Mouse (Mus musculus) retina, embryonic 14.5 days (tissue): ENCODE data around the gene Ppat.
"Not testable (repeated sequence)": the region's sequence is repeated elsewhere in the genome, so short reads cannot be mapped to it uniquely, and the experiment has no call there.

ENCODE experiments used
- DNase-seq: peaks from one replicate; pipeline ENCODE4 v3.0.0-alpha.2; 2015; ENCODE audit warnings: low spot score

Ppat gene

DNA sequence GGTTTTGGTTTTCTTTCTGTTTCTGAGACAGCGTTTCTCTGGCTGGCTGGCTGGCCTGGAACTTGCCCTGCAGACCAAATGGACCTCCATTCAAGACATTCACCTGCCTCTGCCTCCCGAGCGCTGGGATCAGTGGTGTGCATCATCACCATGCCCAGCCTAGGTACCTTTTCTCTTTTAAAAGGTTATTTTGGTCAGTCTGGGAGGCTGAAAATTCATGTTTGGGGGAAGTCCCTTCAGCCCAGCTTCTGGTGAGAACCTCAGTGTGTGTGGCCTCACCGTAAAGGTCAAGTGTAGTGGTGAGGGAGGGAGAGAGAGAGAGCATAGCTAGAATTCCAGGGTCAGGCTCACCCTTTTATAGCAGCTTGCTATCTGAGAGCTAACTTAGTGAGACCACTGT lies 3.6 kb downstream of the Ppat start:
- no peak for DNase-seq

DNA sequence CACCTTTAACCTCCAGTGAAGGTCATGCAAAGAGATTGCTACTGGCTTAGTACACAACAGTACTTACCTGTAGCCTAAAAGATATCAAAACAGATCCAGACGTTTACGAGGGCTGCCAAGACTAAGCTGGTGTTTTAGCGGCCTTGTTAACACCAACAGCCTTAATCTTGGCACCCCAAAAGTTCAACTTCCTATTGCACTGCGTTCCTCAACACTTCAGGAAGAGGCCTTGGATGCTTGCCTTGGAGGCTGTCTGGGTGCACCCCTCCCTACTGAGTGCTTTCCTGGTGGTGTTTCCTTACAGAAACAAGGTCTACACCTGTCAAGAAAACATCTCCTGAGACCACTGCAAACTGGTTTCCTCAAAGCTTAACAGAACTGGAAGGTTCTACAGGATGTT lies 4.2 kb downstream of the Ppat start:
- DNase-seq, result no peak

- no peak for DNase-seq
Measured at GRCm38 (mm10) chr5:76945678-76946033, 5.7 kb downstream of the Ppat start.

DNA sequence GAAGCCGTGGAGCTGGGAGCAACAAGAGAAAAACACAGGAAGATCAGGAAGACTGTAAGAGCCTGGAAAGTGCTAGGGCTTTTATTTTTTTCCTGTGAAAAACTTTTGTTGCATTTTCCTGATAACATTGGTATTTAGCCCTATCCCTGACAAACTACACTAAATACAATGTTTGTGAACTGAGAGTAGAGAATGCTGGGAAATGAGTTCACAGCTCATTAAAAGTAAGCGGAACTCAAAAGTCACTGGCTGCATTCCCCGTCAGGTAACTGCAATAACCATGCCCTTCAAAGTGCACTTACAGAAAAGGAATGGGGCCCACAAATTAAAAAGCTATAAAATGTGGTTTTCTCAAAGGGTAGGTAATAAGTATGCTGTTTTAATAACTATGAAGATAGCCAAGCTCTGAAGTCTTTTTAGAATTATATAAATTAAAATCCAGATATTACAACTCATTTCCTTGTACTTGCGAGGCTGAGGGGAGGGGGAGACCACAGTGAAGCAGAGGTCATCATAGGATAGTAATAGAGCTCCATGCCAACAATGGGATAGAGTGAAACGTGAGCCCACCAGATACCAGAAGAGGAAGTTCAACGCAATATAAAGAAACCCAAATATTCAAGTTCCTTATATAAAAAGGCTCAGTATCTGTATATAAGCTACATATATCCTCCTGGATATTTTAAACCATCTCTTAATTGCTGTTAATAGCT lies 6.3 kb downstream of the Ppat start:
- DNase-seq, result no peak

- no peak for DNase-seq
Measured at GRCm38 (mm10) chr5:76942505-76942904, 8.9 kb downstream of the Ppat start.

DNA sequence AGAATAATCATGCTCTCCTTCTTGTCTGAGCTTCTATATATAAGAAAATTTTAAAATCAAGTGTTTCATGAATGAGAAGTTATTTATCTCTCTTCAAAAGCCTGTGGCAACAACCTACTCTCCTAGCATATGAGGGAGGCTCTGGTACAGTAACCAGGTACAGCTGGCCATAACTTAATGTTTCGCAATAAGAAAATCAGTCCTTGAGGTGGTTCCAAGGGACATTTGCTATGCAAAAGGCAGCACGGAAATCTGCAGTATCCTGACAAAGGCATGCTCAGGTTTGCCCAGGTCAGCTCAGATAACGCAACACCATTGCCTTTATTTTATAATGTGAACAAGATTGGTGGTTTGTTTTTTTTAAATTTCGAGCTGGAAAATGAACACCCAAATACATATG lies 9.4 kb downstream of the Ppat start:
- no peak for DNase-seq

GRCm38 (mm10) chr5:76939717-76940116 lies 11.7 kb downstream of the Ppat start:
- DNase-seq, result no peak

DNA sequence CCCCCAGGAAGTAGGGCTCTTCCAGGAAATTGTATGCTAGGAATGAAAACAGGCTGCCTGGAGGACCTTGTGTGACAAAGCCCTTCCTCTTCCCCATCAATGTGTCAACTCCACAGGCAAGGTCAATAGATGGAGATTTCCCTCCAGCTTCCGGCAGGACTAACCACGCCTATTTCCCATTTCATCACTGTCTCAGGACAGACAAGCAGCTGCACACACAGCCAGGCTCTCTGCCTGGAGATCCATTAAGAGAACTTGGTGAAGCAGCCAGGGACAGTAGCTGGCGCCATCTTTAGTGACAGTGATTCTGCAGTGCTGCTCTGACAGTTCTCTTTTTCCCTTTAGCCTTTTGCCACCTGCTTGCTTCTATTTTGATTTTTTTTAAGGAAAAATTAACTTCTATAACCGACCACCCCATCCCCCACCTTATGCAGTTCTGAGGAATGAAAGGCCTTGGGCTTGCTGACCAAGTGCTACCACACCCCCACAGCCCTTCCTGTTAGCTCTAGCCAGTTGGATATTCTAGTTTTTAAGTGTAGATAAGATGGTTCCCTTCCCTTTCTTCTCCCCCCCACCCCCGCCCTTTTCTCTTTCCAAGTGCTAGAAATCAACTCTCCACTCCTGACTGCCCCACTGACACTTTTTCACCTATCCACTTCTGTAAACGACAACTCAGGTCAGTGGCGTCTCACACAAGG lies 22.0 kb downstream of the Ppat start:
- DNase-seq, result no peak

DNA sequence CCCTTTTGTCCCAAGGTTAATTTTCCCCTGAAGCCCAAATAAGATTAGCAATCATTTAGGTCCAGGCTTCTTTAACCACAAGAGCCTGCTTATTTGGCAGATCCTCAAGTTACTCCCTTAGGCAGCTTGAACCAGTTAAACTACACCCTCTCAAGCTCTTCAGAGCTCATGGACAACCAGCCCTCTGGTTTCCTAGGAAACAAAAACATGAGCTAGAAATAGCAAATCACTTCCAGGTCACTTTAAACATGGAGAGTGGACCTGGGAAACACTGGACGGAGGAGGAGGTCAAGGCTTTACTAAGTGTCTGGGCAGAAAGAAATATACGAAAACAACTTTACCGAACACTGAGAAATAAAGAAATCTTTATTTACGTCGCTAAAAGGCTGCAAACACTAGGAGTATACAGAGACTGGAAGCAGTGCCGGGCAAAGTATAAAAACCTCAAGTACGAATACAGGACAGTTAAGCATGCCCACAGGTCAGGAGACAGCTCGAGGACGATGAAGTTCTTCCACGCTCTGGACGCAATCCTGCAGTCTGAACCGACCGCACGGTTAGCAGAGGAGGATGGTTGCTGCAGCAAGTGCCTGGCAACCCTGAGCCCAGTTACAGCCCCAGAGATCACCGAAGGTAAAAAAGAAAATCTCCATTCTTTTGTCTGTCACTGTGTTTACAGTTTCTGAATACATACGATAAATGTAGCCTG lies 23.1 kb downstream of the Ppat start:
- no peak for DNase-seq

DNA sequence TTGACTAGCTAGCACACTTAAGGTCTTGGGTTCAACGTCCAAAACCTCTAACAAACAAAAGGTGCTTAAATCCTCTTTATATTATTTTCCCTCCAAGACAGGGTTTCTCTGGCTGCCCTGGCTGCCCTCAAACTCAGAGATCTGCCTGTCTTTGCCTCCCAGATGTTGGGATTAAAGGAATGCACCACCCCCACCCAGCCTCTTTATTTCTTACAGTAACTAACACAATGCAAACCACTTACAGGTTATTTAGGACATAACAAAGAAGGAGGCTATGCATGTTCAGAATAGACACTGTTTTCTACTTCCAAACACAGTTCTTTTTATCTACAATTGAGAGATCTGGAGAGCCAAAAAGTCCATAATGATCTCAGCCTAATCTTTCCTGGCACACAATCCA lies 27.1 kb downstream of the Ppat start:
- no peak for DNase-seq

DNA sequence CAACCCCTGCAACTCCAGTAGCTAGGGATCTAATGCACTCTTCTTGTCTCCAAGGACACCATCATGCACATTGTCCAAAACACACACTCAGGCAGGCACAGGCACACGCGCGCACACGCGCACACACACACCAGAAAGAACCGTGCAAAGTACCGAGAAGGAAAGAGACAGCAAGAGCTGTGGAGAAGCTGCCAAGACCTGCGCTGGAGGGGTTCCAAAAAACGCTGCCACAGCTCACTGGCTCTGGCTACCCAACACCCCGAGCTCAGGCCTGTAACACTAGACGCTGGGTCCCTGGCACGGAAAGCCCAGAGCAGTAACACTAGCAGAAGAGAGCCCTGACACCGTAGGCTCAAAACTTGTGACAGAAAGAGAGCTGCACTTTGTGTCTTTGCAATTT lies 27.9 kb downstream of the Ppat start:
- no peak for DNase-seq

GRCm38 (mm10) chr5:76922833-76923232 lies 28.5 kb downstream of the Ppat start:
- no peak for DNase-seq

GRCm38 (mm10) chr5:76912522-76912921 lies 38.9 kb downstream of the Ppat start:
- not testable (repeated sequence) for DNase-seq

- DNase-seq, result no peak
Measured at GRCm38 (mm10) chr5:76910807-76911206, 40.6 kb downstream of the Ppat start.

GRCm38 (mm10) chr5:76906155-76906499 lies 45.3 kb downstream of the Ppat start:
- DNase-seq, result no peak

GRCm38 (mm10) chr5:76905405-76906154 lies 45.8 kb downstream of the Ppat start, which contains the start of gene Aasdh:
Gene Aasdh, minus strand, starts transcription at chr5:76905514.
- peak; percentile 99 for DNase-seq

- peak; percentile 29 for DNase-seq
Measured at GRCm38 (mm10) chr5:76904713-76905404, 46.5 kb downstream of the Ppat start.

DNA sequence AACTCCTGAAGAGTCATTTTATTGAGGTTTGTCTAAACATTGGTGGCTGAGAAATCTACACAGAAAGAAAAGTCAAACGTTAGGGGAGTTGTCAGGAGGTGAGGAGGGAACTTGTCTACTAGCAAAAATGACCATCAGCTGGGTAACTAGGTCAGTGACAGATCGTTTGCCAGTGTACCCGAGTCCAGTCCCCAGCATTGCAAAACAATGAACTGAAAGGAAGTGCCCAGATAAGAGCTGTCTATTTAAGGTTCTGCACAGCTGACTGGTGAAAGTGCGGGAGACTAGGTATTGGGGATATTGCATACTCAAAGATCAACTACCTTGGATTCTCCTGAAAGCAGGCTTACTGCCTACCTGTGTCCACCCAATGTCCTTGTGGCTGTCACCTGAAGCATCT lies 49.2 kb downstream of the Ppat start:
- no peak for DNase-seq

- no peak for DNase-seq
Measured at GRCm38 (mm10) chr5:76893084-76893483, 58.3 kb downstream of the Ppat start.

GRCm38 (mm10) chr5:76892608-76893007 lies 58.8 kb downstream of the Ppat start:
- no peak for DNase-seq

DNA sequence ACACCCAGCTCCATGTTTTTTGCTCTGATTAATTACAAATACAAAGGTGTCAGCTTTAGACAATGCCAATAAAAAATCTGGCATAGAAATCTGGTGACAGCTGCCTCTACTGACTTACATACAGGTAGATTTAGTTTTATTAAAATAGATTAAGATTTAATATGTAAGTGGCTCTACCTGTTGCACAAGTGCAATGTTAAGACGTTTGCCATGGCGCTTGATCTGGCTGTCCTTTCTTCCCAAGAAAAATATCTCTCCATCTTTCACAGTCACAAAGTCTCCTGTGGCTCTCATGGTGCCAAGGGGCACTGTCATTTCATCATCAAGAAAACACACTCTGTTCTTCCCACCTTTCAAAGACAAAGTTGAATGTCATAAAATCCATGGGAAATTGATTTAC lies 64.4 kb downstream of the Ppat start:
- no peak for DNase-seq

GRCm38 (mm10) chr5:76884107-76884506 lies 67.3 kb downstream of the Ppat start:
- DNase-seq, result no peak
